Mouse (Mus musculus) adrenal gland, postnatal 10 days (tissue): ENCODE results near the gene Gstp2. TPM values are rescaled to one million over a fixed set of nuclear protein-coding genes. Genes with fewer than 3 reads are reported as not detected.

Experiments used
- DNase-seq: peaks from one replicate; pipeline ENCODE4 v3.0.0; 2021; ENCODE audit warnings: mixed read lengths
- long read RNA-seq, 2 experiments: library from polyadenylated mRNA; stranded (forward); transcript quantifications; one replicate each; pipeline ENCODE4 v2.0.0; 2021
- total RNA-seq, 2 experiments: library from RNA; stranded (reverse); gene quantifications; 2 replicates each; pipeline ENCODE4 v1.2.3; 2021

The Gstp2 gene
- total RNA-seq, result 10 to 100 TPM; 34.9 to 50.2 TPM
- long read RNA-seq, experiment 1, transcript Gstp2-201 (7 exons, 797 nt), result major isoform, 14 of 21 reads
- long read RNA-seq, experiment 1, partial matches to known transcripts, result 0 of 21 reads
- long read RNA-seq, experiment 1, other reads (novel, unspliced or antisense), result 6 of 21 reads
- long read RNA-seq, experiment 2, transcript Gstp2-201 (7 exons, 797 nt), result major isoform, 8 of 17 reads
- long read RNA-seq, experiment 2, partial matches to known transcripts, result 2 of 17 reads
- long read RNA-seq, experiment 2, other reads (novel, unspliced or antisense), result 2 of 17 reads

DNA sequence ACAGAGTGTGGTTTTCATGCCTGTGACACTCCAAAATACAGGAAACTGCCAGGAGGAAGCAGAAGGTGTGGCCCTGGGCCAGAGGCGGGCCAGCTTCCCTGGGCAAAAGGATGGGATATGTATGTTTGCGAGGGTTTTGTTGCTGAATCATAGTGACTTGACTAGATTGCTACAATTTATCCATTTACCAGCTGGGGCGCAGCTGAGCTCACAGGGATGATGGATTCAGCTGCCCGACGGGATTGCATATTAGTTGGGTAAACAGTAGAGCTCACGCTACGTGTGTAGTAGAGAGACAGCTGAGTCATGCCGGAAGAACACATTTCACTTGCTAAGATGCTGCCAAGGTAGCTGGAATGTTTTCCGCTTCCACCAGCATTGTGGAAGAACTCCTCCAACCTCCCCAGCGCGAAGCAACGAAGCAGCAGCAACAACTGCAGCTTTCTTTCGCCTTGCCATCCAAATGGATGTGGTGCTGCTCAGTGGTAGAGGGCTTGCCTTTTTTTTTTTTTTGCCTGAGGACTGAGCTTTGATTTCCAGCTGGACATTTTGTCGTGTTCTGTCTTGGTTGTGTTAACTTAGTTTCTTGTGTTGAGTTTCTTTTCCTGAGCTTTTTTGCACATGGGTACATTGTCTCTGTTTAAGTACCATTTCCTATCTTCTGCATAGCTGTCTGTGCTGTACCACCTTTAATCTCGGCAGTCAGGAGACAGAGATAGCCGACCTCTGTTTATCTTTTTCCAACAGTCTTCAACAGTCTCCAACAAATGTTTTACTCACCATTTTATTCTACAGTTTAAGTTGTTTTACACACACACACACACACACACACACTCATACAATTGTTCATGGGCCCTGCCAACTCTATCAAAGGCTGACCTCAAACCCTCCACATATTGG, at the start of gene Gstp2:
Gene Gstp2 (minus strand): TSS at position 58 of the 900 bp plus-strand sequence.
- DNase-seq, result peak; percentile 79

- no peak for DNase-seq
Observed at GRCm38 (mm10) chr19:4094774-4095303, 49.0 kb upstream of the Gstp2 start.

- DNase-seq, result no peak
Observed at GRCm38 (mm10) chr19:4094348-4094747, 48.5 kb upstream of the Gstp2 start.

GRCm38 (mm10) chr19:4093772-4094171, 47.9 kb upstream of the Gstp2 start:
- no peak for DNase-seq

DNA sequence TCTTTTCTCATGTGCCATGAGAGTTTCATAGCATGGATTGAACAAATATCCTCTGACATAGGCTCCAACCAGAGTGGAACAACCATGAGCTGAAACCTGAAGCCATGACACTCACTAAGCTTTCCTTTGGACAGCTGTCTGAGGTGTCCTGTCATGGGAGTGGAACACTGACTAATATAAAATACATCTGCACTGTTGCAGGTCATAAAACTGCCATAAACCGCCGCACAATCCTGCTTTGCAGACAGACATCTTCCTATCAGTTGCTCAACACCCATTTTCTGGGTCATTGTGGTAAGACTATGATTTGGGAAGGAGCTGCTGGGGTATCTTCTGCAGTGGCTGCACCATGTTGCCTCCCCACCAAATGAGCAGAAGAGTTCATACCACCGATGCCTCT, 46.9 kb upstream of the Gstp2 start:
- DNase-seq, result no peak

DNA sequence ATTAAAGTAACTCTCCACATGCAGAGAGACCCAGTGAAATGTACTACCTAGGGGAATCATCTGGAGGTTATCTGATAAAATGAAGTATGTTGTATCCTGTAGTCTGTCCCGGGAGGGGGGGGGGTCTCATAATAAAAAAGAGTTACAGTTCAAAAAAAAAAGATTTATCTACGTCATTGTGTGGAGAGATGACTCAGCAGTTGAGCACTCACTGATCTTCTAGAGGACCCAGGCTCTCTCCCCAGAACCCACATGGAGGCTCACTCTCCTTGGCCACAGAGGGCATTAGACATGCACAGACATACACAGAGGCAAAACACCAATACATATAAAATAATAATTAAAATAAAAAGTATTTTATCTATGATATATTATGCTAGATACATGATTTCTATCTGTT, 45.6 kb upstream of the Gstp2 start:
- no peak for DNase-seq

- no peak for DNase-seq
Observed at GRCm38 (mm10) chr19:4090446-4090845, 44.6 kb upstream of the Gstp2 start.

DNA sequence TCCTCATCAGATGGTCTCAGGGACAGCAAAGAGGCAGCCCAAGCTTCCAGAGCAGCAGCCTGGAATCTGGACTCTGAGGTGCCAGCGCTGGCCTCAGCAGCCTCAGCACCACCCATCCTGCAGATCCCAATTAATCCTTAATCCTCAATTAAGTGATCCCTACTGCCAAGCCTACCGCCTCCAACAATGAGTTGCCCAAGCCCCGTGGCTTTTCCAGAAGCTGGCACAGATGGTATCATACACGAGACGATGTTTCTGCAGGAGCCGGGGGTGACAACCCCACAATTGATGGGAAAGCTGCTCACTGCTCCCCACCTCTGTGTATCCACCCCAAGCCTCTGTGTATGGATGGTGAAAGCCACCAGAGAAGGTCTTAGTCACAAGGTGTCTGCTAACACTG, 43.3 kb upstream of the Gstp2 start:
- no peak for DNase-seq

- DNase-seq, result no peak
Observed at GRCm38 (mm10) chr19:4088146-4088545, 42.3 kb upstream of the Gstp2 start.

- no peak for DNase-seq
Observed at GRCm38 (mm10) chr19:4087090-4087489, 41.3 kb upstream of the Gstp2 start.

- DNase-seq, result no peak
Observed at GRCm38 (mm10) chr19:4086156-4086555, 40.3 kb upstream of the Gstp2 start.

GRCm38 (mm10) chr19:4084984-4085383, 39.2 kb upstream of the Gstp2 start:
- DNase-seq, result peak; percentile 40

DNA sequence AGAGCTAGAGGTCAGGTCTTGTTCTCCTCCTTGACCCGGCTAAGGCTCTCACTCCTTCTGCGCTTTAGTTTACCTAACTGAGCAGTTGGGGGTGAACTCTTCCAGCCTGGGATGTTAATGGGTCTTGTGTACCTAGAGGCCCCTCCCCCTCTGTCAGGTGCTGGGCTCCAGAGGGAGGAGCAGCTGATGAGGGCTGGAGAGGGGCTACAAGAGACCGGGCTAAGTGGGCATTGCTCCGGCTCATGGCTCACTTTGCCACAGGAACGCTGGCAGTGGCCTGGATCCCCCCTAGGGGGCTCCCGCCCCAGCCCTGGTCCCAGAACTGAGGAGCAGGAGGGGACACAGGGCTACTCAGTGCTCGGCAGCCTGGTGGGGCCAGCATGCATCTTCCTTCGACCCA, 38.0 kb upstream of the Gstp2 start:
- no peak for DNase-seq

- no peak for DNase-seq
Observed at GRCm38 (mm10) chr19:4083316-4083715, 37.5 kb upstream of the Gstp2 start.

- no peak for DNase-seq
Observed at GRCm38 (mm10) chr19:4082219-4082965, 36.6 kb upstream of the Gstp2 start.

DNA sequence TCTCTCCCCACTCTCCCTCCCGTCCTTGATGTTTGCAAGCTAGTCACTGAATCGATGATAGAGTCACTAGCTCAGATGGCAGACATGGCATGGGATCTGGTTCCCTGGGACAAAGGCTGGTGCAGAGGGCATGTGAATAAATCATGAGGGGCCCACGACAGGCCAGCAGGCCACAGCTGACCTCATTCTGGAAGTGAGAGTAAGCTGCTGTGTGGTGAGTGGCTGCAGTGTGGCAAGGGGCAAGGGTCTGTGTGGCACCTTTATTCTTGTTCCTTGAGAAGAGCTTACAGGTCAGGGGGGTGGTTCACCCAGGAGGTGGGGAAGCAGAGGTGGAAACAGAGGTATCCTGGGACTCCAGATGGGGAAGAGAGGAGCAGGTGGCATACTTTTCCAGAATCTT, 35.6 kb upstream of the Gstp2 start, which contains the start of gene Cabp2:
Gene Cabp2 (plus strand): TSS at position 185 of the 400 bp plus-strand sequence.
- no peak for DNase-seq

- DNase-seq, result no peak
Observed at GRCm38 (mm10) chr19:4080511-4081009, 34.7 kb upstream of the Gstp2 start.

DNA sequence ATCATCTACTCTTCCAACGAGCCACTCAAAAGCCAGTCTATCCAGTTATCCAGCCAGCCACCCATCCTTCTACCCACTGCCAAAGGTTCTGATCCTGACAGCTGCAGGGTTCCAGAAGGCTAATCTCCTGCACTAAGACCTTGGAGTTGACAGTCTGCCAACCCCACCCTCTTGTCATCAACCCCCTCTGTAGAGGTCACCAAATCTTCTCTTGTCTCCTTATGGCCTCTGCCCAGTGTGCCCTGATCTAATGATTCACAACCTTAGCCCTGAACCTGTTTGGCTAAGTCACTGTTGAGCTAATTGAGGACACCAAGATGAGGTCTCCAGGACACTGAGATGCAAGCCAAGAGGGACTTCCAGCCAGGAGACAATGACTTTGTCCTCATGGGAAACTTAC, 33.8 kb upstream of the Gstp2 start:
- no peak for DNase-seq

DNA sequence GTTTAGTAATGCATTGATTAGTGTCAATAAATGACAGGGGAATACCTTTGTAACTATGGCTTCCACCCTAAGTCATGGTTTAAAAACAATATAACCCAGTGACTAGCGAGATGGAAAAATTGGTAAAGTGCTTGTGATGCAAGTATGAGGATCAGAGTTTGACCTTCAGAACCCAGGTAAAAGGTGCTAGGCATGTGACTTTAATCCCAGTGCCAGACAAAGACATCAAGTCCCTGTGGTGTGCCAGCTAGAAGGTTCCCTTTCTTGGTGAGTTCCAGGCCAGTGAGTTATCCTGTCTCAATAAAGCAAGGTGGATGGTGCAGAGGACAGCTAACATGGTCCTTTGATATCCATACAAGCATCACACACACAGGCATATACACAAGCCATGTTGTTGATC, 29.7 kb upstream of the Gstp2 start:
- DNase-seq, result no peak

DNA sequence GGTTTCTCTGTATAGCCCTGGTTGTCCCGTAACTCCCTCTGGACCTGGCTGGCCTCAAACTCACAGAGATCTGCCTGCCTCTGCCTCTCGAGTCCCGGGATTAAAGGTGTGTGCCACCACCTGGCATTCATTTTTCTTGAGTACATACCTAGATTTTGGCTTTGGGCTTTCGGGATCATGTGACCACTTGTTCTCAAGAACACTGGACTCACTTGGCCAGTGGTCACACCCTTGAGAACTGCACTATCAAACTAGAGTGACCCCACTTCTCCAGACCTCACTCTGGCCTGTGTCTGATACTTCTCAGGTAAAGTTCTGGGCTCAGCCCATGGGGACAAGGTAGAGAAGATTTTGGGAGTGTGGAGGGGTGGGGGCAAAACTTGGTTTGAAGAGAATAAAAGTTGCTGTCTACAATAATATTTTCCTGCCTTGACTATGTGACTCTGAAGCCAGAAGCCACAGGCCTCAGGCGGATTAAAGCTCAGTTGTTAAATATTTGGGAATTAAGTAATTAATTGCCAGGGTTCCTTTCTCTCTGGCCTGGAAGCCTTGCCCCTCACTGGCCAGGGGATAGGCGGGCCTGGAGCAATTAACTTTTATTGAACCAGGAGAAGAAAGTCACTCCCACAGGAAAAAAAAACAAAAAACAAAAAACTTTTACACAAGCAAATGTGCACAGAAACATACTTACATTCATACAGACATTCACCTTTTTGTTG, 27.0 kb upstream of the Gstp2 start:
- DNase-seq, result no peak

- DNase-seq, result no peak
Observed at GRCm38 (mm10) chr19:4071406-4071805, 25.6 kb upstream of the Gstp2 start.

DNA sequence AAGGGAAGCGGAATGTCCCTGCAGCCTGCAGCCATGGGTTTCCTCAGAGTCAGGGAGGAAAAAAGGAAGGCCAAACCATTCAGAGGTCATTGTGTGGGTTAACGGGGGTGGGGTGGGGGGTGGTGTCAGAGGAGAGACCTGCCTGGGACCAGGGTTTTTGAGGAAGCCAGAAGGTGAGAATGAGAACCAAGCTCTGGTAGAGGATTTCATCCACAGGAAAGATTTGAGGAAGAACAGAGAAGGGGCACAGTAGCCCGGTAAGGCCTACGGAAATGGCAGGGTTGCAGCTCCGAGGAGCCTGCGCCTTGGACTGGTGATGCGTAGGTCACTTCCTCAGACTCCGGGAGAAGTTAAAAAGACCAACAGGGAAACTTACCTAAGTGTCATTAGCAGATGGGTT, 24.9 kb upstream of the Gstp2 start:
- no peak for DNase-seq
